Mouse (Mus musculus) adrenal gland (tissue): ENCODE results near the gene Tbx22.

Experiments used
- intact Hi-C: fragments of 180-260 bp; cut with DNase I; formaldehyde crosslinking; loops from one replicate; pipeline ENCODE4 v1.15.1; 2025
- long read RNA-seq, 2 experiments: library from polyadenylated mRNA; unstranded; transcript quantifications; one replicate each; pipeline ENCODE4 v2.0.0; 2020; ENCODE audit warnings: borderline replicate concordance in 1 of 2; ENCODE audit not compliant: insufficient replicate concordance in 1 of 2

Gene Tbx22
- long read RNA-seq, experiment 1, result 0 reads
- long read RNA-seq, experiment 2, result 0 reads

DNA sequence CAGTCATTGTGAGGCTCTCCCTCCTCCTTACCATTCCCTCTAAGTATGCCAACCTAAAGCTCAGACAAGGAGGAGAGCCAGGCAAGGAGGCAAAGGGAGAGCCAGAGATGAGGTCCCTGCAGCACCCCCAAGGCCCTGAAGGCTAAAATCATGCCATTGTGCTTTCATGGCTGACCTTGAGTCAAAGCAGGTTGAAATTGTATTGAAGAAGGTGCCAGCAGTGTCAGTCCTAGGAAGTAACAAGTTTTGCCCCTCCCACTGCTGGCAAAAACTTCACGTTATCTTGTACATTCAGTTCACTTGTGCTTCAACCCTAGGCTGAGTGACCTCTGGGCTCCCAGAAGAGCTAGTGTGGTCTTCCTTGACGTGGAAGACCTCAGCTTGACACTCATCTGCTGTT is at the start of gene Tbx22:
Tbx22 (plus strand) TSS at position 301 of the 400 bp plus-strand sequence.
- intact Hi-C loops, result no loop called here

GRCm38 (mm10) chrX:107668677-107669076 is 913 bp downstream of the Tbx22 start:
- intact Hi-C loops, result no loop called here

DNA sequence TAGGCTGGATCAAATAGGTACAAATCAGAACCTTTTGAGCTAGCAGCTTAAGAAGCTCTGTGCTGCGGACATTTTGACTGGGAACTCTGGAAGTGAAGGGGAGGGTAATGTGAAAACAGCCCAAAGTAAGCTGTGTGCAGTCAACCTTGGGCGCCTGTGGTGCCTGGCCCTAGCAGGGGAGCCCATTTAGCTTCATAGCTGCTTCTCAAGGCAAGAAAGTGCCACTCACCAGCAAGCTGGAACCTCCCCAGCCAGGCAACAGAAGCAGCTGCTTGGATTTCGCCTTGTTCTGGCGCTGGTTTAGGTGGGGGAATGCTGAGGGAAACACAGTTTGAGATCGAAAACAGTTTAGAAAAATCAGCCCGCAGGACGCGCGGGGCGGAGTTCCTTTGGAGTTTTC is 11.4 kb downstream of the Tbx22 start:
- intact Hi-C loops, result no loop called here

- intact Hi-C loops, result no loop called here
These were observed 40.8 kb downstream of the Tbx22 start for GRCm38 (mm10) chrX:107708584-107708983.

- intact Hi-C loops, result no loop called here
These were observed 55.8 kb downstream of the Tbx22 start for GRCm38 (mm10) chrX:107723541-107723940.
